Mouse (Mus musculus) ES-CJ7 (cell line): Measurements from ENCODE around the gene Tiam1.

Source experiments
- DNase-seq: peaks from one replicate; pipeline ENCODE4 v3.0.0; 2011; ENCODE audit warnings: low read depth, low spot score

Gene Tiam1

DNA sequence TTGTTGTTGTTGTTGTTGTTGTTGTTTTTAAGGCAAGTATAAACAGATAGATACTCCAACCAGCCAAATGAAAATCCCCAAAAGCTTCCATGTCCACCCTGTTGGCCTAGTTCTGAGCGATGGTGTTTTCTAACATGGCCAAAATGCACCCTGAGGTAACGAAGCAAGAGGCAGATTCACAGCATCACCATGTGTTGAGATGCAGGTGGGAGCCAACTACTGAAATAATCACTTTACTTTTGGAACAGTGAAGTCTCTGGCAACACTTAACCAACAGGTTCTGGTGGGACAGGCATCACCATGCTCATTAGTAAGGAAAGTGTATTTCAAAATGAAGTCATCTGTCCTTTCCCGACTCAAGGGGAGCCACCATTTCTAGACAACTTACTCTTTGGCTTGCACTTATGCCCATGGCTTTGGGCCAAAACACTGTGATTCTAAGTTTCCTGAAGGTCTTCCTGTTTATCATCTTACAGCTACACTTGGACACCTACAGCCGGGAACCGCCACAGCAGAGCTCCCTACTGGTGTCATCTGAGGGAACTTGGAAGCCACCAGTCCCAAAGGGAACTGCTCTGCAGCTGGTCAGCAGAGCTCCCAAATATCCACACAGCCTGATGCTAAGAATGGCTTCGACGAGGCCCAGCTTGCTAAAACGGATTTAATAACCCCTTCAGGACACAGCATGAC lies 230.7 kb downstream of the Tiam1 start:
- no peak for DNase-seq

GRCm38 (mm10) chr16:89909393-89910068 lies 234.0 kb downstream of the Tiam1 start:
- no peak for DNase-seq

DNA sequence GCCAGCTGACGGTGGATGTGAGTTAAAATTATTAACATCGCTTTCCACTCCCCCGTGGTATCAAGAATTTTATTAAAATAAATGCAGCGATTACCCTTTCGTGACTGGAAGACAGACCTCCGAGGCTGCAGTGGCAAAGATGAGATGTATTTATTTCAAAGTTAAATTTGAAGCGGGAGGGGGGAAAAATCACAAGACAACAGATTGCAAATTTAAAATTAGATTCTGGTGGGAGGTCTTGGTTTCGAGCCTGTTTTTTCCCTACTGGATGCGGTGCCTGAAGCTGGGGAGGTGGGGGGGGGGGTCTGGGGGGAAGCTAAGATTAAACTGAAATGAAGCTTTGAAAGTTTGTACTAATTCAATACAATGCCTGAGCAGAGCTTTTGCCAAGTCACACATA lies 235.9 kb downstream of the Tiam1 start:
- DNase-seq = no peak

- DNase-seq = no peak
These were observed 236.7 kb downstream of the Tiam1 start for GRCm38 (mm10) chr16:89906909-89907308.

- no peak for DNase-seq
These were observed 237.8 kb downstream of the Tiam1 start for GRCm38 (mm10) chr16:89905730-89906305.

DNA sequence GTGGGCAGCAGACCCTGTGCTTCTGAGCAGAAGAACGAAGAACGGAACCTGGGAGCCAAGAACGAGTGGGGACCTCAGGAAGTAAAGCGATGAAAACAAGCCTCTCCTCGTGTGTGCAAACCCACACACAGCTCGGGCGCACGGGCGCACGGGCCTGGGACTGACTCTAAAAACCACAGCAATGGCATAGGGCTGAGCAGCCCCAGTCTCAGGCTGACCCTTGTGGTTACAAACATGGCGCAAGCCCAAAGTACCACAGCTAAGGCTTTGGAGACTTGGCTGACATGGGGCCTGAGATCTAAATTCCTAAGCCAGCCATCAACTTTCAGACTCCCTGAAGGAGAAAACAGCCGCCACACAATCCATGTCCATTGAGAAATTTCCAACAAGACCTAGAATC lies 239.4 kb downstream of the Tiam1 start:
- no peak for DNase-seq

DNA sequence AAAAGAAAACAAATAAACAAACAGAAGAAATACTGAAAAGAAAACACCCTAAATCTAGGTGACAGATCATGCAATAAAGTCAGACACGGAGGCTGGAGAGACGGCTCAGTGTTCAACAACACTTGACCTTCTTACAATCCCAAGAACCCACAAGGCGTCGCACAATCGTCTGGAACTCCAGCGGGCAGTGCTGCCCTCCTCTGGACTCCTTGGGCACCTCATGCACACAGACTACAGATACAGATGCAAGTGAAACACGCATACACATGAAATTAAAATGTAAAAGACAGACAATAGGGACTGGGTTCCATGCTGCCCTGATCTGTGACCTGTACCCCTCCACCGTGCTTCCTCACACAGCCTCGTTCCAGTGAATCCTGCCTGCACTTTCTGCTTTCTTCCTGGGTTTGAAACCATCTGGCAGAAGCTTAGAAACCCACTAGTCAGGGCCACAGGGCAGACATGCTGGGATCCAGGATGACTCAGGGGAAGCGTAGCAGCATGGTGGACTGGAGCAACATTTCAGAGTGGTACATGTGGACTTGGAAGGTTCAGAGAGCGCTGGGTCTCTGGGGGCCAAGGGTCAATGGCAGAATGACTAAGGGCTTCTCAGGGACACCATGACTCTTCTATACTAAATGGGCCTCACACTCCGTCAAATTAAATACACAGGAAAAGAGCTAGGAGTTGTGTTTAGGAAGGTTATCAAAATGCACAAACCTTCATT lies 240.8 kb downstream of the Tiam1 start:
- peak; percentile 53 for DNase-seq

- no peak for DNase-seq
These were observed 242.9 kb downstream of the Tiam1 start for GRCm38 (mm10) chr16:89900681-89901080.

DNA sequence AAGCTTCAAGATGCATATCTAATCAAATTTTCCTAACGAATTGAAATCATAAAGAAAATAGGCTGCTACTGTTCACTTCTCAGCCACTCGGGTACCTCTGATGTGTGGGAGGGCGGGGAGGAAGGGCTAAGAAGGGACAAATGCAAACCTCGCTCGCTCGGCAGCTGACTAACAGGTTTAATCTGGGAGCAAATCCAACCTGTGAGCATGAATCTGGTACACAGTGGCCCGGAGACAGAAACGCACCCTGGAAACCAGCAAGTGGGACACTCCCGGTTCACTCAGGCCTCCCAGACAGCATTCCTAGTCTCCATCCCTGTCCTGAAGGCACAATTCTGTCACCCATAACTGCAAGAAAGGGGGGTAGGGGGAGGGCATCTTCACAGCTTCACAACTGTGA lies 244.4 kb downstream of the Tiam1 start:
- no peak for DNase-seq

DNA sequence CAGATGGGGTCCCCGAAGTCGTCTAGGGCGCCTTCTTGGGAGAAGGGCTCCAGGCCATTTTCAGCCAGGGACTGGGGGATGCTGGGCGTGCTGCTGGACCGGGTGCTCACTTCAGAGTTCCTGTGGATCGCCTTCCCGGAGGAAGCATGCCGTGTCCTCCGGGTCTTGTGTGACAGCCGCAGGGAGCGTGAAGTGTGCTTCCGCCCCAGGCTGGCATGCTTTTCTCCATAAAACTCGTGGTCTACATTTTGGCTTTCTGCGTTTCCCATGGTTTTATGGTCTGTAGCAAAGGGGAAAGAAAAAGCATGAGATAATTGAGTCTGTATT lies 245.3 kb downstream of the Tiam1 start:
- no peak for DNase-seq

GRCm38 (mm10) chr16:89897547-89898298 lies 245.8 kb downstream of the Tiam1 start:
- DNase-seq = peak; percentile 15

- no peak for DNase-seq
These were observed 246.6 kb downstream of the Tiam1 start for GRCm38 (mm10) chr16:89896885-89897546.

GRCm38 (mm10) chr16:89896392-89896791 lies 247.2 kb downstream of the Tiam1 start:
- DNase-seq = peak; percentile 42

DNA sequence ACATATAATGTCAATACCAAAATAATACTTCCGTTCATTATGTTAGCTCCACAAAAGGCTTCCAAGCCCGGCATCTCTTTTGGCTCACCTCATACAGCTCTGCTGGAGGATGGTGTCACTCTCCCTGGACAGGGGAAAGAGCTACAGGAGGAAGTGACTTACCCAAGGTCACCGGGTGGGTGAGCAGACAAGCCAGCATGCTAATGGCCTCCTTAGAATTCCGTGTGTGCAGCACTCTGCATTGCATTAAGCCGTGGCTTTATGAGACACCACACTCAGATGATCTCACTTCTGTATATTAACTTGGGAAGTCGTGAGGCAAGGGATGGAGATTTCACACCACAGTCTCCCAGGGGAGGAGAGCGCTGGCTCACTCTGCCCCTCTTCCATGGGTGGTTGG lies 248.3 kb downstream of the Tiam1 start:
- peak; percentile 19 for DNase-seq

DNA sequence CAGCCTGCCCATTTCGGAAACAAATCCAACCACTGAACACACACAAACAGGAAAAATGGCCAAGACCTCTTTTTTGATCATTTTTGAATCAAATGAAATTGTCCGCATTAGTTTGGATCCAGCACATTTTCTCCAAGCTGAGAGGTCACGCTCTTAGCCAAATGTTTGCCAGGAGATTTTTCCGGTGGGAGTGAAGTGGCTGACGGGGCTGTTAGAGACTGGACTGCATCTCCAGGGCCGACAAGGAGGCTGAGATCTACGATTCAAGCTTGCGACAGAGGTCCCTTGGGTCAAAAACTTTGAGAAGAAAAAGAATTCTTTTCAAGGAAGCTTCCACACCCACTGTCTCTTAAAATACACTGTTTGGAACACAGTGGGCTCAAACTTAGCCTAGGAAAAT lies 248.8 kb downstream of the Tiam1 start:
- DNase-seq = no peak

GRCm38 (mm10) chr16:89890515-89891189 lies 252.9 kb downstream of the Tiam1 start:
- DNase-seq = no peak

DNA sequence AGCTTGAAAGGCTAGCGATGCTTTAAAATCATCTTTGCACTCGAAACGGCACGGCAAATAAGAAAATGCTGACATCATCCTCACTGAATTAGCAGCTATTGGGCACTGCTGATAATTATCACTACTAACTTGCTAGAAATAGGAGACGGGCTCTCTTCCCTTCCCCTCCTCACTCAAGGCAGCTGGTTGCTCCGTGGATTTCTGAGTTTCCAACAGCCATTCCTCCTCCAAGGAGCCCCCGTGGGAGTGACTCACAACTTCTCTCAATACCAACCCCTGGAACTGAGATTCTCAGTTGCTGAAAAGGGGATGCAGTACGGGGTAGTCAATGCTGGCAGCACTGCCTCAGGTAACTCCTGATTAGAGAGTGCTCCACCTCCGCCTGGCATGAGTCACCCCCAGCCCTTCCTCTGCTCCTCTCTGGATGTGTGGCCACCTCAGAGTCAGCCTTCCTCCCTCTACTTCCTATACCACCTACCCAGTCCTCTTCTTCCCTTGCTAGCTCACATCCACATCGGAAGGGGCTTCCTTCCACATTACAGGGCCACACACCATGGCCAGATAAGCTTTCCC lies 253.6 kb downstream of the Tiam1 start:
- no peak for DNase-seq

DNA sequence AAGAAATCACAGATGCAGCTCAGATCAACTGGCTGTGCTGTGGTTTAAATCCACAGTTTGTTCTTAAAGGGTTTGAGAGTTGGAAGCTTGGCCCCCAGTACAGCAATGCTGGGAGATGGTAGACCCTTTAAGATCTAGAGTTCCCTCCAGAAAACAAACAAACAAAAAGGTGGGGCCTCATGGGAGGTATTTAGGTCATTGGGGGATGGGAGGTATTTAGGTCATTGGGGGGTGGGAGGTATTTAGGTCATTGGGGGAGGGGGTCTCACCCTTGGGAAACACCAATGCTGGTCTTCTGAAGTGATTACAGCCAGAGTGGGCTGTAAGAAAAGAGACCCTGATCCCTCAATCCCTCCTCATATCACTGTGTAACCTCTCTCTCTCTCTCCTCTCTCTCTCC lies 257.0 kb downstream of the Tiam1 start:
- DNase-seq = no peak

DNA sequence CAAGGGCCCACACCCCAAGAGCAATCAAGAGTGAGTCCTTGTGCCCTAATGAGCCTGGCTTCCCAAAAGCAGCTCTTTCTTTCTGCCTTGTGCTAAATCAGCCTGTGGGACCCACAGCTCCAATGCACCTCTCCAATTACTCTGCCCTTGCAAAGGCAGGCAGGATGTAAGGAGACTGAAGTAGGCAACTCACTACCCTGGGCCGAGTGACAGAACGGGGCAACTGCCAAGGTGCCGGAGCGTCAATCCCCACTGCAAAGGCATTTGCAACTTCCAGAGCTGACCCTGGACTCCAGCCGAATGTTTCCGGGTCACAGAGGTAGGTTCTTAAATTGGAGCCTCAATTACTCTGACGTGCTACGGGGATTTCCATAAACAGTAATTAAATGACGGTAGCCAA lies 257.9 kb downstream of the Tiam1 start:
- no peak for DNase-seq

GRCm38 (mm10) chr16:89883897-89884296 lies 259.7 kb downstream of the Tiam1 start:
- no peak for DNase-seq
